Mouse (Mus musculus): Measurements from ENCODE around the gene Nhp2. TPM values are rescaled to one million over a fixed set of nuclear protein-coding genes. Genes with fewer than 3 reads are reported as not detected.

Nhp2 gene
- total and polyA plus RNA-seq, 3 experiments, result 649 to 6,489 (median 739) TPM

- H3K9me3 ChIP-seq (replicated peaks; ENCODE audit: insufficient read depth, low read length), result no peaks in the 10 kb centered on the region
- no peaks in the 10 kb centered on the region for H3K36me3 ChIP-seq (ENCODE audit: control insufficient read depth in 1 of 2, insufficient read depth in 2 of 2, low read length in 2 of 2)
- peak; percentile 66 for DNase-seq (ENCODE audit: low read depth, low spot score)
- no peaks in the 10 kb centered on the region for H3K27me3 ChIP-seq (ENCODE audit: control insufficient read depth in 1 of 2, insufficient read depth in 2 of 2, low read length in 2 of 2)
- TF ChIP-seq GATA1 (IDR thresholded peaks at IDR 0.05; ENCODE audit: low read depth, low read length) (no peak), RAD21 (IDR thresholded peaks at IDR 0.05; ENCODE audit: low read depth, low read length) (no peak), SIN3A (IDR thresholded peaks at IDR 0.05; ENCODE audit: low read length) (peak; percentile 13; the same call in 1 of the 2 replicates)
- H3K9ac ChIP-seq (ENCODE audit: control insufficient read depth, low read depth, low read length, poor library complexity, severe bottlenecking), result peak overlapping the region; percentile 82
- peaks cover 3% of the 10 kb centered on the region; the same call in 1 of the 2 replicates for H3K79me2 ChIP-seq (ENCODE audit: control insufficient read depth, insufficient read depth, low read length, poor library complexity)
- H3K4me1 ChIP-seq (ENCODE audit: control insufficient read depth in 1 of 2, insufficient read depth in 2 of 2, low read length in 2 of 2), result peaks cover 1 to 2% of the 10 kb centered on the region in 2 experiments; a peak in 1 of 4 replicates
- no peak overlapping the region for H3K27ac ChIP-seq (ENCODE audit: control insufficient read depth, low read depth, low read length)
- peak overlapping the region; percentile 72 to 92 for H3K4me3 ChIP-seq (ENCODE audit: control insufficient read depth in 1 of 2, insufficient read depth in 1 of 2, low read depth in 2 of 2, low read length in 2 of 2)
These were observed 30.7 kb downstream of the Nhp2 start for GRCm38 (mm10) chr11:51650261-51650660.

GRCm38 (mm10) chr11:51650691-51651515 is 31.4 kb downstream of the Nhp2 start, which contains the start of the genes N4bp3 and D930048N14Rik:
Gene N4bp3 (minus strand): TSS chr11:51650842.
Gene D930048N14Rik (plus strand): TSS chr11:51650954.
- H3K9me3 ChIP-seq (replicated peaks; ENCODE audit: insufficient read depth, low read length), result no peaks in the 10 kb centered on the region
- H3K36me3 ChIP-seq (ENCODE audit: control insufficient read depth in 1 of 2, insufficient read depth in 2 of 2, low read length in 2 of 2), result no peaks in the 10 kb centered on the region
- TF ChIP-seq BHLHE40 (IDR thresholded peaks at IDR 0.05; ENCODE audit: borderline replicate concordance, low read depth, low read length), result peak; percentile 69; the same call in 1 of the 2 replicates
- peak; percentile 74; the same call in 1 of the 2 replicates for TF ChIP-seq MXI1 (IDR thresholded peaks at IDR 0.05; ENCODE audit: low read depth, low read length)
- TF ChIP-seq ELF1 (IDR thresholded peaks at IDR 0.05; ENCODE audit: low read depth, low read length), result no peak
- peak; percentile 47; the same call in 1 of the 2 replicates for TF ChIP-seq NELFE (IDR thresholded peaks at IDR 0.05; ENCODE audit: low read depth, low read length)
- TF ChIP-seq GATA1 (IDR thresholded peaks at IDR 0.05; ENCODE audit: low read depth, low read length), result no peak
- TF ChIP-seq MAZ (IDR thresholded peaks at IDR 0.05; ENCODE audit: low read depth, low read length), result peak; percentile 86; the same call in 1 of the 2 replicates
- peak; percentile 54; the same call in 1 of the 2 replicates for TF ChIP-seq SIN3A (IDR thresholded peaks at IDR 0.05; ENCODE audit: low read length)
- TF ChIP-seq ZKSCAN1 (IDR thresholded peaks at IDR 0.05; ENCODE audit: low read depth, low read length), result no peak
- TF ChIP-seq POLR2A (IDR thresholded peaks at IDR 0.05; ENCODE audit: control insufficient read depth in 1 of 2, insufficient read depth in 1 of 2, low read depth in 1 of 2, low read length in 2 of 2, poor library complexity in 1 of 2), result peak in 1 of 2 experiments; percentile 71; a peak in 2 of 4 replicates
- no peak within 1 kb of the TSS for H3K27ac ChIP-seq (ENCODE audit: control insufficient read depth, low read depth, low read length)
- H3K9ac ChIP-seq (ENCODE audit: control insufficient read depth, low read depth, low read length, poor library complexity, severe bottlenecking), result peak within 1 kb of the TSS; percentile 82
- H3K27me3 ChIP-seq (ENCODE audit: control insufficient read depth in 1 of 2, insufficient read depth in 2 of 2, low read length in 2 of 2), result no peaks in the 10 kb centered on the region
- peaks cover 3% of the 10 kb centered on the region; the same call in 1 of the 2 replicates for H3K79me2 ChIP-seq (ENCODE audit: control insufficient read depth, insufficient read depth, low read length, poor library complexity)
- peak within 1 kb of the TSS; percentile 72 to 92 for H3K4me3 ChIP-seq (ENCODE audit: control insufficient read depth in 1 of 2, insufficient read depth in 1 of 2, low read depth in 2 of 2, low read length in 2 of 2)
- DNase-seq (ENCODE audit: low read depth, low spot score), result peak; percentile 81
- H3K4me1 ChIP-seq (ENCODE audit: control insufficient read depth in 1 of 2, insufficient read depth in 2 of 2, low read length in 2 of 2), result peaks cover 1 to 2% of the 10 kb centered on the region in 2 experiments; a peak in 1 of 4 replicates

DNA sequence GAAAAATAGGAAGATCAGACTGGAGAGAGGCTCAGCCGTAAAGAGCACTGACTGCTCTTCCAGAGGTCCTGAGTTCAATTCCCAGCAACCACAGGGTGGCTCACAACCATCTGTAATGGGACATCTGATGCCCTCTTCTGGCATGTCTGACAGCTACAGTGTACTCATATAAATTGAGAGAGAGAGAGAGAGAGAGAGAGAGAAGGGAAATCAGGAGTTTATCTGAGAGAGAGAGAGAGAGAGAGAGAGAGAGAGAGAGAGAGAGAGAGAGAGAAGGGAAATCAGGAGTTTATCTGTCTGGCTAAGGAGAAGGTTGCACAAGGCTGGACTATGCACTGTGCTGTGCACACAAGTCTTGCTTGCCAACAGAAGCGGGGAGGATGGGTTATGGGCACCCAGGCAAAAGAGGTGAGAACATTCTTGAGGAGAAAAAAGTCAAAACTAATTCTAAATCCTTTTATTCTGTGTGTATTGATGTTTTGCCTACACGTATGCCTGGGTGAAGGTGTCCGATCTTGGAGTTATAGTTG is 33.4 kb downstream of the Nhp2 start:
- DNase-seq (ENCODE audit: low read depth, low spot score), result no peak
- no peaks in the 10 kb centered on the region for H3K27me3 ChIP-seq (ENCODE audit: control insufficient read depth in 1 of 2, insufficient read depth in 2 of 2, low read length in 2 of 2)
- H3K27ac ChIP-seq (ENCODE audit: control insufficient read depth, low read depth, low read length), result no peak overlapping the region
- H3K4me3 ChIP-seq (ENCODE audit: control insufficient read depth in 1 of 2, insufficient read depth in 1 of 2, low read depth in 2 of 2, low read length in 2 of 2), result no peak overlapping the region
- no peaks in the 10 kb centered on the region for H3K36me3 ChIP-seq (ENCODE audit: control insufficient read depth in 1 of 2, insufficient read depth in 2 of 2, low read length in 2 of 2)
- H3K9me3 ChIP-seq (replicated peaks; ENCODE audit: insufficient read depth, low read length), result no peaks in the 10 kb centered on the region
- TF ChIP-seq ZNF384 (IDR thresholded peaks at IDR 0.05; ENCODE audit: low read depth, low read length), result no peak
- TF ChIP-seq RAD21 (IDR thresholded peaks at IDR 0.05; ENCODE audit: low read depth, low read length), result peak; percentile 1; the same call in 1 of the 2 replicates
- no peak for TF ChIP-seq NRF1 (IDR thresholded peaks at IDR 0.05; ENCODE audit: insufficient read depth, low read depth, low read length, poor library complexity, severe bottlenecking)
- TF ChIP-seq POLR2AphosphoS5 (IDR thresholded peaks at IDR 0.05; ENCODE audit: borderline replicate concordance, low read depth, low read length), result no peak
- no peak for TF ChIP-seq POLR2A (IDR thresholded peaks at IDR 0.05; ENCODE audit: control insufficient read depth in 1 of 2, insufficient read depth in 1 of 2, low read depth in 1 of 2, low read length in 2 of 2, poor library complexity in 1 of 2)
- peak; percentile 95 for TF ChIP-seq JUND (IDR thresholded peaks at IDR 0.05; ENCODE audit: low read depth, low read length)
- TF ChIP-seq POLR2AphosphoS2 (IDR thresholded peaks at IDR 0.05; ENCODE audit: low read length), result no peak
- TF ChIP-seq SMC3 (IDR thresholded peaks at IDR 0.05; ENCODE audit: low read depth, low read length), result peak; percentile 23; the same call in 1 of the 2 replicates
- no peak for TF ChIP-seq GABPA (IDR thresholded peaks at IDR 0.05; ENCODE audit: low read depth, low read length)
- peak in 2 of 3 experiments; percentile 11 to 44; a peak in 2 of 6 replicates for TF ChIP-seq CTCF (IDR thresholded peaks at IDR 0.05 in 2 of 3, conservative IDR thresholded peaks at IDR 0.05 in 1 of 3; ENCODE audit: control insufficient read depth in 1 of 3, insufficient read depth in 1 of 3, low read depth in 2 of 3, low read length in 3 of 3, poor library complexity in 1 of 3, severe bottlenecking in 1 of 3)
- H3K79me2 ChIP-seq (ENCODE audit: control insufficient read depth, insufficient read depth, low read length, poor library complexity), result peaks cover 3% of the 10 kb centered on the region; the same call in 1 of the 2 replicates
- peaks cover 1 to 2% of the 10 kb centered on the region in 2 experiments; a peak in 1 of 4 replicates for H3K4me1 ChIP-seq (ENCODE audit: control insufficient read depth in 1 of 2, insufficient read depth in 2 of 2, low read length in 2 of 2)
- H3K9ac ChIP-seq (ENCODE audit: control insufficient read depth, low read depth, low read length, poor library complexity, severe bottlenecking), result no peak overlapping the region

Measured in MEL (cell line).